Mouse (Mus musculus): ENCODE results near the gene Mettl1.

DNA sequence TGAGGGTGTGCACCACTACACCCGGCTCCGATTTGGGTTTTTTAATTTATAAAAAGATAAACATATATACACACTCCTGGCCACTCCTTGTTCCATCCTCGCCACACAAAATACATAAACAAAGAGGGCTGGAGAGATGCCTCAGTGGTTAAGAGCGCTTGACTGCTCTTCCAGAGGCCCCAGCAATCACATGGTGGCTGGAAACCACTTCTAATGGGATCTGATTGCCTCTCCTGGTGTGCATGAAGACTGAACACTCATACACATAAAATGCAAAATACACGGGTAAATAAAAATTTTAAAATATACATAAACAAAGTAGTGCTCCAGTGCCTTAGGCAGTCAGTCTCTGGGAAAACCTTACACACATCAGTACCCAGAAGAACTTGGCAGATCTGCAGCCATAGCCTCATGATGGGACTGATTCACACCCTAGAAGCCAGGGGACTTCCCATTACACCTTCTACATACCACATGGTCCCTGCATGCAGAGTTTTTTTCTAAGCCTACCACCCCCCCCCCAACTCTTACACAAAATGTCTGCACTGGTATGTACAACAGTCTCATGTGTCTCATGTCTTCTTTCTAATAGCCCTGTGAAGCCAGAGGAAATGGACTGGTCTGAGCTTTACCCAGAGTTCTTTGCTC lies 1.4 kb downstream of the Mettl1 start:
- no peak for TF ChIP-seq POLR2A (IDR thresholded peaks at IDR 0.05; ENCODE audit: extremely low read depth, insufficient read depth, low read length)
- no peak for TF ChIP-seq CTCF (IDR thresholded peaks at IDR 0.05; ENCODE audit: extremely low read depth, insufficient read depth, low read length)

Measured in cortical plate, adult 2 months (tissue).